Mouse (Mus musculus) lung, postnatal 0 days (tissue): ENCODE data around the gene Tmem274.

Source experiments
- CTCF ChIP-seq: IDR thresholded peaks from 2 replicates; pipeline ENCODE4 v1.5.1; 2016; ENCODE audit warnings: antibody characterized with exemption, mild to moderate bottlenecking
- EP300 ChIP-seq: IDR thresholded peaks from 2 replicates; pipeline ENCODE4 v1.6.1; 2016; ENCODE audit warnings: antibody characterized with exemption, mild to moderate bottlenecking, control low read depth

- TF ChIP-seq EP300 (no peak), CTCF (no peak)
Measured at GRCm38 (mm10) chr4:149477078-149477477, at the start of gene Tmem274.
